Mouse (Mus musculus) testis, adult 2 months (tissue): ENCODE results near the gene C3. TPM values are rescaled to one million over a fixed set of nuclear protein-coding genes. Genes with fewer than 3 reads are reported as not detected.

Experiments
- H3K27ac ChIP-seq: fragments of 200-500 bp; 2 replicates; pipeline ENCODE4 v1.5.1; 2012; ENCODE audit warnings: low read depth, low read length; ENCODE audit not compliant: control insufficient read depth, insufficient read depth
- H3K27me3 ChIP-seq: fragments of 200-500 bp; 2 replicates; pipeline ENCODE4 v1.6.1; 2012; ENCODE audit warnings: mild to moderate bottlenecking, low read length, moderate library complexity; ENCODE audit not compliant: control insufficient read depth, insufficient read depth
- H3K36me3 ChIP-seq: fragments of 200-500 bp; 2 replicates; pipeline ENCODE4 v1.6.1; 2012; ENCODE audit warnings: mild to moderate bottlenecking, low read length; ENCODE audit not compliant: control insufficient read depth, insufficient read depth
- H3K4me1 ChIP-seq: fragments of 200-500 bp; 2 replicates; pipeline ENCODE4 v1.6.1; 2012; ENCODE audit warnings: low read length; ENCODE audit not compliant: control insufficient read depth, insufficient read depth
- H3K4me3 ChIP-seq: fragments of 200-500 bp; 2 replicates; pipeline ENCODE4 v1.5.1; 2012; ENCODE audit warnings: low read depth, mild to moderate bottlenecking, low read length, moderate library complexity, mixed read lengths; ENCODE audit not compliant: control insufficient read depth
- CTCF ChIP-seq: fragments of 200-500 bp; IDR thresholded peaks from 2 replicates; pipeline ENCODE4 v1.5.1; 2012; ENCODE audit warnings: low read depth, mild to moderate bottlenecking, inconsistent platforms, low read length, moderate library complexity; ENCODE audit not compliant: control insufficient read depth, insufficient read depth, insufficient replicate concordance
- POLR2A ChIP-seq: fragments of 200-500 bp; IDR thresholded peaks from 2 replicates; pipeline ENCODE4 v1.6.1; 2012; ENCODE audit warnings: low read depth, mild to moderate bottlenecking, inconsistent platforms, low read length, moderate library complexity; ENCODE audit not compliant: control insufficient read depth
- polyA plus RNA-seq: library from polyadenylated mRNA; depleted of rRNA; stranded (reverse); fragments of >200 nt; gene quantifications from 2 replicates; pipeline ENCODE4 v1.2.3, GENCODE M21; 2012

Gene C3
- polyA plus RNA-seq, 1 experiment = 6.3 TPM

DNA sequence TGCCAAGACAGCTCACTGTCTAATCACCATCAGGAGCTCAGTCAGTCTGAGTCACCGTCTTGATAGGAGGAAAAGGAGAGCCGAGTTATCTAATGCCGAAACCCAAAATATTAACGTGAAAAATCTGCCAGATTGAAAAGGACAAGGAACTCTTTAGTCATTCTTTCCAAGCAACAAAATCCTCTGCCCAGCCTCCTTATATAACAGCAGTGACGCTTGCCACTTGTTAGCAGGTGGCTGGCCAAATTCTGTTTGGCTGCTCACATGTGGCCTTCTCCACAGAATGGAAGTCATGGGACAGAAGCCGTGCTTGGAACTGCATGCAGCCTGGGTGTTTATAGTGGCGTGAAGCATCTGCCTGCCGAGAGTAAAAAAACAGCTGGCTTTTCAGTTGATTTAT lies 31.8 kb upstream of the C3 start:
- H3K27me3 ChIP-seq = no peaks in the 10 kb centered on the region
- H3K27ac ChIP-seq = no peak overlapping the region
- H3K4me1 ChIP-seq = peaks cover 8% of the 10 kb centered on the region
- TF ChIP-seq CTCF (no peak), POLR2A (no peak)
- no peak overlapping the region for H3K4me3 ChIP-seq
- no peaks in the 10 kb centered on the region for H3K36me3 ChIP-seq

DNA sequence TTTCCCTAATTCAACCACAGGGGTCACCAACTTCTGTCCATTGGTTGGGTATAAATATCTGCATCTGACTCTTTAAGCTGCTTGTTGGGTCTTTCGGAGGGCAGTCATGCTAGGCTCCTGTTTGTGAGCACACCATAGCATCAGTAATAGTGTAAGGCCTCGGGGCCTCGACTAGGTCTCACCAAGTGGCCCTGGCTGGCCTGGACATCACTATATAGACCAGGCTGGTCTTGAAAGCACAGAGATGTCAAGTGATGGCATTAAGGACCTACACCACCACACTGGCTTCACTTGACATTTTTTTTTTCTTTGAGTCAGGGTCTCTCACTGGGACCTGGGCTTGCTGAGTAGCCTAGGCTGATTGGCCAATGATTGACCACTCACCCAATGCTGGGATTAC lies 30.3 kb upstream of the C3 start:
- no peak for TF ChIP-seq CTCF
- no peak for TF ChIP-seq POLR2A

DNA sequence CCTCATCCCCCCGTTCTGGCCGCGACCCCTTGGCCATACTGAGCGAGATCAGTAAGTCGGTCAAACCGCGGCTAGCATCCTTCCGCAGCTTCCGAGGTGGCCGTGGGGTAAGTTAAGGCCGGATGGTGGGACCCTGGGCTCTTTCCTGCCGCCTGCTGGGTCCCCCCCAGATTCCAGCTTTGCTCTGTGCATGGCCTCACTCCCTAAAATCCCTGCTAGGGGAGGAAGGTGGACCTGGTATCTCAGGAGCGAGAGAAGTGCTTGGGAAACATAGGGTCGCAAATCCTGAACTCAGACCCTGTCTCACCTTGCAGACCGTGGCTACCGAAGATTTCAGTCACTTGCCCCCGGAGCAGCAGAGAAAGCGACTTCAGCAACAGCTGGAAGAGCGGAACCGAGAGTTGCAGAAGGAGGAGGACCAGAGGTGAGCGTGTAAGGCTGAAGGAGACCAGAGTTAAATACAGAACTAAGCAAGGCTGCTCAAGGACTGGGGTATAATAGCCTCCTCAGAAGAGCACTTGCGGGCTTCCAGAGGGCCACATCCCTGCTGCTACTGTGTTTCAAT lies 29.1 kb upstream of the C3 start:
- no peak for TF ChIP-seq POLR2A
- TF ChIP-seq CTCF = no peak
- Histone ChIP-seq H3K36me3 (no peaks in the 10 kb centered on the region), H3K4me3 (no peak overlapping the region), H3K4me1 (peaks cover 3% of the 10 kb centered on the region), H3K27ac (no peak overlapping the region), H3K27me3 (no peaks in the 10 kb centered on the region)

More for the DNA sequence above, 30.3 kb upstream of the C3 start:
- Histone ChIP-seq H3K27ac (no peak overlapping the region), H3K4me1 (peaks cover 8% of the 10 kb centered on the region), H3K4me3 (no peak overlapping the region), H3K27me3 (no peaks in the 10 kb centered on the region), H3K36me3 (no peaks in the 10 kb centered on the region)

DNA sequence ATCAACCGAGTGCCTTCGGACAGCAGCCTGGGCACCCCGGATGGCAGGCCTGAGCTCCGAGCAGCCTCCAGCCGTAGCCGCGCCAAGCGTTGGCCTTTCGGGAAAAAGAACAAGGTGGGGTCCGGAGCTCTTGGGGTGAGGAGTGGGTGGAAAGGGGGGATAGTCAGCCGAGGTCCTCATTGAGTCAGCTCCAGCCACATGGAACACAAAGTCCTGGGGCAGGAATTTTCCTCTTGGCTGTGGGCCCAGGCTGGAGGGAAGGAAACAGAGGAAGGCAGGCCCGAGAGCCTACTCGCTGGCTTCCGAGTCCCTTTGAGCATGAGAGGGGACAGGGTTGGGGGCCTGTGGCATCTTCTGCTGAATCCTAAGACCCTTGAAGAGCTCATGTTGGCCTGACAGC lies 27.4 kb upstream of the C3 start:
- Histone ChIP-seq H3K36me3 (no peaks in the 10 kb centered on the region), H3K4me3 (no peak overlapping the region), H3K27me3 (no peaks in the 10 kb centered on the region), H3K27ac (no peak overlapping the region), H3K4me1 (peaks cover 4% of the 10 kb centered on the region)
- TF ChIP-seq POLR2A = no peak
- no peak for TF ChIP-seq CTCF

DNA sequence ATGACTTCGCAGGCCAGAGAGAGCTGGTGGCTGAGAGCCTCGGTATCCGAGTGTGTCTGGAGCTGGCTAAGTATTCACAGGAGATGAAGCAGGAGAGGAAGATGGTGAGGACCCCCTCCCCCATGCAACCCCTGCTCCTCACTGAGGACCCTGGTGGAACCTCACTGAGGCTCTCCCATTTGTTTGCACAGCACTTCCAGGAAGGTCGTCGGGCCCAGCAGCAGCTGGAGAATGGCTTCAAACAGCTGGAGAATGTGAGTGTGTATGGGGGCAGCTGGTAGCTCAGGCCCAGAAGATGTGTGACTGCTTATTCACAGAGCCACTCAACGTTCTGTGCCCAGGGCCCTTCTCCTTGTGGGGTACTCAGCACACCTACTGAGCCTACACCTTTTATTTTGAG lies 25.4 kb upstream of the C3 start:
- peaks cover 22% of the 10 kb centered on the region for H3K4me1 ChIP-seq
- TF ChIP-seq POLR2A (no peak), CTCF (no peak)
- no peaks in the 10 kb centered on the region for H3K36me3 ChIP-seq
- H3K27ac ChIP-seq = no peak overlapping the region
- H3K4me3 ChIP-seq = no peak overlapping the region
- H3K27me3 ChIP-seq = no peaks in the 10 kb centered on the region

DNA sequence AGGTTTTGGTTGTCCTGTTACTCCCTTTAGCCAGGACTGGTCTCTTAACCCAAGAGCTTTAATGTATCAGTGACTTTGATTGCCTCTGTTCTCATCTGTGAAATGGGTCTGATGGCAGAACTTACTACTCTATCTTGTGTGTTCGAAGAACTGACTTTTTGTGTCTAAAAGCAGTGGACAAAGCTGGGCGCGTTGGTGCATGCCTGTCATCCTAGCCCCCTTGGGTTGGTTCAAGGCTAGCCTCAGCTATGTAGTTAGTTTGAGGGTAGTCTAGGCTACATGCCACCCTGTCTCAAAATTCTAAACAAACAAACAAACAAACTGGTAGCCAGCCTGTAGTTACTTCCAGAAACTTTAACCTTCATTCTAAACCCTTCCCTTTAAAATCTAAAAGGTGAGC lies 23.5 kb upstream of the C3 start:
- Histone ChIP-seq H3K36me3 (no peaks in the 10 kb centered on the region), H3K4me3 (no peak overlapping the region), H3K4me1 (peaks cover 32% of the 10 kb centered on the region), H3K27me3 (no peaks in the 10 kb centered on the region), H3K27ac (no peak overlapping the region)
- TF ChIP-seq POLR2A = no peak
- TF ChIP-seq CTCF = no peak

DNA sequence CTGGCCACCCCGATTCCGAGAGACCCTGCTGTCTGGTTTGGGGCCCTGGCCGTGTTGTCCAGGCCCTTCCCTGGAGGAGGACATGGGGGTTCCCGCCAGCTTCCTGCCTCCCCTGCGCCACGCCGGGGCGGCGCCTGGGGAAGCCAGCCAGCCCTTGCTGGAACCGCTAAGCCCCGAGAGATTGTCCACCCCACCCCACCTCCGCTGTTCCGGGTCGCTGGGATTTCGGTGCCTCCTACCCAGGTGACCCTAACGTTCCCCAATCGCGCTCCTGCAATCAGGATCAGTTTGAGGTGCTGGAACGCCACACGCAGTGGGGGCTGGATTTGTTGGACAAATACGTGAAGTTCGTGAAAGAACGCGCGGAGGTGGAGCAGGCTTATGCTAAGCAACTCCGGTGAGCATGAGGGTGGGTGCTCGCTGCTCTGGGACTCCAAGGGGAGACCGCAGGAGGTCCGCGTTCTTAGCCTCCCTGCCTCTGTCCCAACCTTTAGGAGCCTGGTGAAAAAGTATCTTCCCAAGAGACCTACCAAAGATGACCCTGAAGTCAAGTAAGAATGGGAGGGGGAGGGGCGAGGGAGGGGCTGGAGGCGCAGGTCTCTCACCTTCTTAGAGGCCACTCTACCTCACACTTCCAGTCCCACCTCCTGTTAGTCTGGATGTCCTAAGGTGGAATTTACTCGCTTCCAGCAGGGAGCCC lies 22.7 kb upstream of the C3 start:
- H3K27me3 ChIP-seq = no peaks in the 10 kb centered on the region
- H3K36me3 ChIP-seq = no peaks in the 10 kb centered on the region
- peaks cover 32% of the 10 kb centered on the region for H3K4me1 ChIP-seq
- H3K4me3 ChIP-seq = peak overlapping the region; percentile 87
- H3K27ac ChIP-seq = no peak overlapping the region
- TF ChIP-seq CTCF (no peak), POLR2A (no peak)
